Mouse (Mus musculus): ENCODE measurements around the gene Gjb1.
"Not testable (repeated sequence)": the region's sequence is repeated elsewhere in the genome, so short reads cannot be mapped to it uniquely, and the experiment has no call there.

The Gjb1 gene

DNA sequence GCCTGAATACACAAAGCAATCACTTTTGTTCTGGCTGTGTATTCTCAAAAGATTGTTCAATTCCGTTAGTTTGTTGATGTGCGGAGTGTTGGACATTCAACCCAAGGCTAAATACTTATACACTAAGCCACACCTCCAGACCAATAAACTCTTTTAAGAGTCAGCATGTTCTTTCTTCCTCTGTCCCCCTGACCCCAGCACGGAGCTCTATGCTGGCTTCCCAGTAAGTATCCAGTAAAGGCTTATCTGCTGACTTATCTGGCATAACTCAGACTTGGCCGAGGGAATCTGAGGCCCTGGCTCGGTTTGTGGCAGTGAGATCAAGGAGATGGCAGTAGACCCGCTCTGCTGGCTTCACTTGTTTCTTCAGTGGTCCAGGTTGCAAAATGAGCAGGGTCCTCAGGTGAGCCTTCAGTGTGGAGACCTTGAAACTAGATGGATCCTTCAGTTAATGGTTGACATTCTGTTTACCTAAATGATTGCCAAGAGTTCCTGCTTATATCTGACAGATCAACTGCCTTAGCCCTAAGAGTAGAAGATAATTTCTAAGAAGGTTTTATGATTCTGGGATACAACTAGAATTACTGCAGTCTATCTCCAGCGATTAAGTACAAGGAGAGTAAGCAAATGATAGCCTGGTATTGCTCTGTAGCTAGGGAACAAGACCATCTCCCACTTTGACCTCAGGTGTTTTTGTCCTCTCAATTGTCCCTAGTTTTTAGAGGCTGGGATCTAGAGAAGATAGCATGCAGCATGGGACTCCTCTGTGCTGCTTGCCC, at the start of gene Gjb1:
Gene Gjb1, plus strand, starts transcription at position 189 of the 779 bp plus-strand sequence.
- no peak for DNase-seq (ENCODE audit: low read depth, low spot score)

- DNase-seq (ENCODE audit: low read depth, low spot score) = peak; percentile 65
Measured at GRCm38 (mm10) chrX:101329372-101330028, 46.7 kb upstream of the Gjb1 start.

GRCm38 (mm10) chrX:101332031-101332374, 44.2 kb upstream of the Gjb1 start:
- DNase-seq (ENCODE audit: low read depth, low spot score) = no peak

DNA sequence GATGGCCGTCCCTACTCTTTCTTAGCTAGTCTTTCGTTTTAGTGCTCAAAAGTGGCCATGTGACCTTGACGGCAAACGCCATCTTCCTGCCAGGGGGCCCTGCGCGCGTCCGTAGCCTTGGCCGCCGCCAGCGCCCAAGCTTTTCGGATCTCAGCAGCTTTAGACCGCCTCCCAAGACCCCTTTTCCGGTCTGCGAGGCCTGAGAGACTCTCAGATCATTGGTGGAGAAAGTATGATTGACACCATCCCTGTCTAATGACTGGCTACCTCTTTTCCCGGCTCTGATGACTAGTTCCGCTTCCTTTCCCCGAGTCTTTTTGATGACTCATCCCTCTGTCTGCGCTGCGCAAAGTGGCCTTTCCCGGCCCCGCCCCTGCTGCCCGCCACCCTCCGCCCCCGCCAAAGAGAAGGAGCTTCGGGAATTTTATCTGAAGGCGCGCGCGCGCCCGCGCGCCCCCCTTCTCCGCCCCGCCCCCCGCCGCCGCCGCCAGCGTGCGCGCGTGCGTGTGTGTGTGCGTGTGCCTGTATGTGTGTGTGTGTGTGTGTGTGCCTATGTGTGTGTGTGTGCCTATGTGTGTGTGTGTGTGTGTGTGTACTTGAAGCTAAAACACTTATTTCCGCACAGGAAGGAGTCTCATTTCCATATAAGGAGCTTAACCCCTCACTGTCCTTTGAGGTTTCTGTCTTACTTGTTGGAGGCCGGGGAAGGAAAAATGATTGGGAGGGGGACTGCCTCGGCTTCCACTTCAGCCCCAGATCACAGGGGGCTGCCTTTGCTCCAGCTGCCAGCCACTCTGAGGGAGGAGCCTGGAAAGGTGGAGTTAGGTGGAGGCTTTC, 43.6 kb upstream of the Gjb1 start:
- DNase-seq (ENCODE audit: low read depth, low spot score) = peak; percentile 97

- peak; percentile 59 for DNase-seq (ENCODE audit: low read depth, low spot score)
Measured at GRCm38 (mm10) chrX:101334606-101335005, 41.6 kb upstream of the Gjb1 start.

DNA sequence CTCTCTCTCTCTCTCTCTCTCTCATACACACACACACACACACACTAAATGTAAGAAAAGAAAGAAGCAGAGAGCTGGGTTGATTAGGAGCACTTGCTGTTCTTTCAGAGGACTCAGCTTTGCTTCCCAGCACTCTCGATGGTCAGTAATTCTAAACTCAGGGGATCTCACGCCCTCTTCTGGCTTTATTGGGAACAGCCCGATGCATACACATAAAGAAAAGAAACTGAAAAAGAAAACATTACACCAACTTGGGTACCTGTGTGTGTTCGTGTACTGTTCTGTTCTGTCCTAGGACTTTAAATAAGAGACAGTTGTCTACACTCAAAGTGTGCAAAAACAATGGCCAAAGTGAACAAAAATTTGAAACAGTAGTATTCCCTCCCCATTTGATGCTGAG, 37.5 kb upstream of the Gjb1 start:
- DNase-seq (ENCODE audit: low read depth, low spot score) = peak; percentile 38

- DNase-seq (ENCODE audit: low read depth, low spot score) = not testable (repeated sequence)
Measured at GRCm38 (mm10) chrX:101342837-101343236, 33.3 kb upstream of the Gjb1 start.

GRCm38 (mm10) chrX:101345456-101345855, 30.7 kb upstream of the Gjb1 start:
- DNase-seq (ENCODE audit: low read depth, low spot score) = no peak

GRCm38 (mm10) chrX:101346475-101346874, 29.7 kb upstream of the Gjb1 start:
- no peak for DNase-seq (ENCODE audit: low read depth, low spot score)

DNA sequence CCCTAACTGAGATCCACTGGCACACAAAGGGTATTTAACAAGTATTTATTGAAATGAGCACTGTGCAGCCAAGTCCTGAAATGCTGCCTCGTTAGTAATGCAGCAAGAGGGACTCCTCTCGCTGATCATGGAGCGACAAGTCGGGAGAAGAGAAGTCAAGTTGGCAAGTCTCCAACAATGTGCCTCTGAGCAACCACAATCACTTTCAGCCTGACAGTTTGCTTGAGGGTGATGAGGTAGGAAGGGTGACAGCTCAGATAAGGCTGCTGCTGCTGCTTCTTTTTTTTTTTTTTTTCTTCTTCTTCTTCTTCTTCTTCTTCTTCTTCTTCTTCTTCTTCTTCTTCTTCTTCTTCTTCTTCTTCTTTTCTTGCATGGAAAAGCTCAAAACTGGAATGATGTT, 25.0 kb upstream of the Gjb1 start:
- DNase-seq (ENCODE audit: low read depth, low spot score) = no peak

DNA sequence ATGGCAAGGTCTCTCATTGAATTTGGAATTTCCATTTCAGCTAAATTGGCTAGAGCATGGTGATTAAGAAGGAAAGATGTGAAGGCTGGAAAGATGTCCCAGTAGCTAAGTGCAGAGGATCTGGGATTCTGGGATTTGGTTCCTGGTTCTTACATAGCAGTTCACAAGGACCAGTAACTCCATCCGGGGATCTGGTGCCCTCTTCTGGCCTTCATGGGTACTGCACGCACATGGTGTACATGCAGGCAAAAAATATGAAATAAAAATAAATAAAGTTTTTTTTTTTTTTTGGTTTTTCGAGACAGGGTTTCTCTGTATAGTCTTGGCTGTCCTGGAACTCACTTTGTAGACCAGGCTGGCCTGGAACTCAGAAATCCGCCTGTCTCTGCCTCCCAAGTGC, 17.3 kb upstream of the Gjb1 start:
- DNase-seq (ENCODE audit: low read depth, low spot score) = peak; percentile 43

GRCm38 (mm10) chrX:101369001-101369400, 7.2 kb upstream of the Gjb1 start:
- DNase-seq (ENCODE audit: low read depth, low spot score) = no peak

GRCm38 (mm10) chrX:101370573-101370972, 5.6 kb upstream of the Gjb1 start:
- DNase-seq (ENCODE audit: low read depth, low spot score) = no peak

DNA sequence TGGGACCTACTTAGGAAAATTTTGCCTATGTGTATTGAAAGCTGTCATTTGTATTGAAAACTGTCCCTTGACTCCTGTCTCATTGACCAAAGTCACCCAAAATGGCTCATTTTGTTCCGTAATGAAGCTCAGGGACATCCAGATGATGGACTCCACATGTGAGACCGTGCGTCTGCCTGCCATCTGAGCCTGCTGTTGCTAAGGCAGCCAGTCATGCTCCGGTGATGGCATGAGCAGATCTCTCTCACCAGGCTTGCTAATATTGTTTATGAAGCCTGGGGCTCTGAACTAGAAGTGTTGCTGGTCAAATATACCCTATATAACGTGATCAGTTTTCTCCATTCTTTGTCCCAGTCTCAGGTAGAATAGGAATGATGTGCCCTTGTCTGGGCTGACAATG, 3.2 kb upstream of the Gjb1 start:
- no peak for DNase-seq (ENCODE audit: low read depth, low spot score)

DNA sequence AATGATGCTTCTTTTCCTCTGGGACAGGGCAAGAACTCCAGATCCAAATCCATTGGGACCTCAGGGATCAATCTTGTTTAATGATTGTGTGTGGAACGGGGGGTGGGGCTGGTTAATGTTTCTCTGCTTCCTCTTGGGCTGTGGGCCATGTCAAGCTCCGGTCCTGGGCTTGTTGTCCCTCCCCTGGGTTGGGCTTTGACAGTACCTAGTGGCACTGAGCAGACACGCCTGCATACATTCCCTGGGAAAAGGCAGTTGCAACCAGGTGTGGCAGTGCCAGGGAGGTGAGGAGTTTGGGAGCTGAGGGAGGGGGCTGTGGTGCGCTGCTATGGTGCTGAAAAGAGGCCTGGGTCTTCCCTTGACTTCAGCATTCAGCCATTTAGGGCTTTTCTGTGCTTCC, 898 bp downstream of the Gjb1 start:
- no peak for DNase-seq (ENCODE audit: low read depth, low spot score)

DNA sequence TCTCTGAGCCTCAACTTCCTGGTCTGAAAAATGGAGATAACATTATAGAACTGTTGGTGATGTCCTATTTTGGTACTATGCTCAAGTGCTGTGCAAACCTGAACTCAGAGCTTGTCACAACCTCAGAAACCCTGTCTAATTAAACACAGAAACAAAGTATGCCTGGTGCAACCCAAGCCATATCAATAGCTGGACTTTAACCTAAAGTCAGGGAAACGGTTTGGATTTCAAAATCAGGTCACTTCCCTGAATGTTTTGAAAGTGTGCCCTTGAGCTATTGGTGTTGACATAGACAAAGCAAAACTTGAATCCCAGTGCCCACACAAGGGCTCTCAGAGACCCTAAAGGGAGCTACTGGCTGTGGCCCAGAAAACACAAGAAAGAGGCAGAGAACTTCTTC, 3.6 kb downstream of the Gjb1 start:
- no peak for DNase-seq (ENCODE audit: low read depth, low spot score)

DNA sequence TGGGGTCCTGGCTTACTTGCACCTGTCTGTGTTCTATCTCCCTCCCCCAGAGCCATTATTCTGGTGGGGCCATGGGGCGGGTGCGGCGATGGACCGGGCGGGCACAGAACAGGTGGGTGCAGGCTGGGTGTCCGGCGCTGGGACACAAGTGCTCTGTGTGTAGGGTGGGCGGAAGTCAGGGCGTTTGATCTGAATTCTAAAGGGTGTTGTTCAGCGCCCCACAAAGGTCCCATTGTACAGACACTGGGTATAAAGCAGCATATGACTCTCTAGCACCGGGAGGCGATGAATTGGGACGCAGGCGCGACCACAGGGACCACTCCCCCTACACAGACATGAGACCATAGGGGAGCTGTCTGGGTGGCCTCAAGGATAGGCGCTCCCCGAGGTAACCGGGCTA, 7.3 kb downstream of the Gjb1 start:
- DNase-seq (ENCODE audit: low read depth, low spot score) = no peak

- DNase-seq (ENCODE audit: low read depth, low spot score) = no peak
Measured at GRCm38 (mm10) chrX:101384439-101385137, 8.4 kb downstream of the Gjb1 start.

GRCm38 (mm10) chrX:101386222-101386621, 10.0 kb downstream of the Gjb1 start:
- DNase-seq (ENCODE audit: low read depth, low spot score) = no peak

- no peak for DNase-seq (ENCODE audit: low read depth, low spot score)
Measured at GRCm38 (mm10) chrX:101388866-101389537, 12.8 kb downstream of the Gjb1 start.

GRCm38 (mm10) chrX:101394341-101394740, 18.2 kb downstream of the Gjb1 start:
- peak; percentile 51 for DNase-seq (ENCODE audit: low read depth, low spot score)

Measured in ES-CJ7 (cell line).